ENCODE assay signal across 12 mouse cellular contexts in genomic region chr5:15985901-15986300, GRCm38 (mm10). TPM values are rescaled to one million over a fixed set of nuclear protein-coding genes. Genes with fewer than 3 reads are reported as not detected.
A peak's percentile ranks its signal among the peaks of the same experiment; 100 is the strongest.
DNase-seq lines count a peak whose midpoint lies in the region; ATAC-seq and TF ChIP-seq lines count a peak whose summit lies in the region.
"Had no signal": no experiment of that assay in that cellular context is flagged by ENCODE, and none has a peak within 500 bp of the region (broad histone marks: within the 10 kb centered on the region; RNA-seq: fewer than 3 reads in every experiment).

No protein-coding gene starts in this region.

- peaks cover 59% of the 10 kb centered on the region for H3K27me3 ChIP-seq in hindbrain, embryonic 12.5 days
- no peaks in the 10 kb centered on the region for H3K27me3 ChIP-seq in myocyte (ENCODE audit: control insufficient read depth, insufficient read depth, insufficient read length)
- H3K27me3 ChIP-seq: intestine, embryonic 15.5 days; liver, embryonic 13.5 days; megakaryocyte, embryonic 14.5 days had no signal

- H3K4me1 ChIP-seq in hindbrain, embryonic 12.5 days: peaks cover 14% of the 10 kb centered on the region
- H3K4me1 ChIP-seq: intestine, embryonic 15.5 days; liver, embryonic 13.5 days; megakaryocyte, embryonic 14.5 days had no signal

- TF ChIP-seq POLR2A in myocyte (IDR thresholded peaks at IDR 0.05; ENCODE audit: insufficient read length, low read depth): no peak

- peaks cover 17% of the 10 kb centered on the region for H3K79me2 ChIP-seq in myocyte (ENCODE audit: control insufficient read depth, insufficient read depth)

- H3K9ac ChIP-seq in hindbrain, embryonic 12.5 days: no peak overlapping the region
- H3K9ac ChIP-seq: intestine, embryonic 15.5 days; liver, embryonic 13.5 days had no signal

- H3ac ChIP-seq in myocyte (ENCODE audit: control insufficient read depth, insufficient read length): no peak overlapping the region

- peak; percentile 96 for ATAC-seq in hindbrain, embryonic 12.5 days (ENCODE audit: low FRiP score)
- ATAC-seq: intestine, embryonic 15.5 days had no signal

- DNase-seq in ES-CJ7 (ENCODE audit: low read depth, low spot score): peak; percentile 10
- DNase-seq in embryo, embryonic 9.5 days (ENCODE audit: extremely low spot score): peak; percentile 77
- no peak for DNase-seq in ovary, postnatal 14 days (ENCODE audit: low spot score)
- no peak for DNase-seq in testis, postnatal 14 days (ENCODE audit: low spot score)
- DNase-seq in ovary, postnatal 10 days (ENCODE audit: low spot score): no peak
- no peak for DNase-seq in urinary bladder, postnatal 4 days (ENCODE audit: low spot score in 2 of 2)
- DNase-seq: cerebellum, adult 11 months; liver, embryonic 13.5 days had no signal

- no peak overlapping the region for H3K4me2 ChIP-seq in hindbrain, embryonic 12.5 days (replicated peaks)
- H3K4me2 ChIP-seq in myocyte (ENCODE audit: low read depth): peak overlapping the region; percentile 57
- H3K4me2 ChIP-seq: intestine, embryonic 15.5 days; liver, embryonic 13.5 days had no signal

- 20% methylated on average over 4 of the region's 4 CpGs for WGBS in hindbrain, embryonic 12.5 days

- no peaks in the 10 kb centered on the region for H3K36me3 ChIP-seq in hindbrain, embryonic 12.5 days
- H3K36me3 ChIP-seq in myocyte (ENCODE audit: control insufficient read depth, insufficient read depth): no peaks in the 10 kb centered on the region
- H3K36me3 ChIP-seq: intestine, embryonic 15.5 days; liver, embryonic 13.5 days had no signal

- H3K9me3 ChIP-seq in hindbrain, embryonic 12.5 days (replicated peaks): no peaks in the 10 kb centered on the region
- H3K9me3 ChIP-seq: intestine, embryonic 15.5 days; liver, embryonic 13.5 days had no signal

- no peak overlapping the region for H3K4me3 ChIP-seq in hindbrain, embryonic 12.5 days
- H3K4me3 ChIP-seq in myocyte: no peak overlapping the region
- H3K4me3 ChIP-seq: intestine, embryonic 15.5 days; liver, embryonic 13.5 days; megakaryocyte, embryonic 14.5 days had no signal

- H3K27ac ChIP-seq in hindbrain, embryonic 12.5 days: no peak overlapping the region
- H3K27ac ChIP-seq: intestine, embryonic 15.5 days; liver, embryonic 13.5 days had no signal

TF ChIP-seq in myocyte, 11 proteins besides CTCF, POLR2A, EP300 and RAD21:
- TF ChIP-seq MYOG (IDR thresholded peaks at IDR 0.05; ENCODE audit: control insufficient read depth in 1 of 3, insufficient read depth in 1 of 3, insufficient read length in 2 of 3, low read depth in 2 of 3) (peak in 1 of 3 experiments; percentile 23), MYOD1 (IDR thresholded peaks at IDR 0.05; ENCODE audit: control insufficient read depth in 1 of 3, insufficient read length in 2 of 3, low read depth in 2 of 3) (peak in 2 of 3 experiments; percentile 39 to 55), USF1 (IDR thresholded peaks at IDR 0.05; ENCODE audit: low read depth) (no peak)

RNA-seq across cellular contexts. Expression of gene Cacna2d1, which starts 51.4 kb away (rescaled TPM):
- polyA plus RNA-seq in hindbrain, embryonic 12.5 days (2016; fragmentation: Nextera tagmentation; extraction: Ambion mirVana): 41.3 and 44.7 TPM in 2 replicates
- polyA plus RNA-seq in myocyte (2012; fragmentation: generic; extraction: Trizol): 27.2 TPM

Comparison
In these comparisons a context has a peak if more than half of its experiments do, and no peak if none do; other contexts are left out.
1. DNase-seq: peak in ES-CJ7 (single experiment) and embryo, embryonic 9.5 days (single experiment); none in ovary, postnatal 14 days (single experiment), testis, postnatal 14 days (single experiment), ovary, postnatal 10 days (single experiment) and urinary bladder, postnatal 4 days (0 of 2).